Mouse (Mus musculus) central nervous system, embryonic 11.5 days (tissue): Measurements from ENCODE around the gene Dstn. TPM values are rescaled to one million over a fixed set of nuclear protein-coding genes. Genes with fewer than 3 reads are reported as not detected.

ENCODE experiments used
- polyA plus RNA-seq: library from polyadenylated mRNA; depleted of rRNA; stranded (reverse); fragments of >200 nt; gene quantifications from 2 replicates; pipeline ENCODE4 v1.2.3, GENCODE M21; 2012; rRNA removed

Gene Dstn
- 137 and 161 TPM in 2 replicates for polyA plus RNA-seq

GRCm38 (mm10) chr2:143914760-143915599 lies at the start of gene Dstn:
Dstn (plus strand) TSS chr2:143915320.

Other genes with a start within 250 kb of the Dstn start
- 1.7 and 2.0 TPM in 2 replicates for gene Bfsp1, start 52.1 kb upstream of the Dstn start, polyA plus RNA-seq
- 120 and 127 TPM in 2 replicates for gene Rrbp1, start 95.9 kb downstream of the Dstn start, polyA plus RNA-seq
- gene Banf2, start 117.7 kb downstream of the Dstn start, polyA plus RNA-seq: not detected in 2 replicates